Mouse (Mus musculus) ES-E14 (cell line): ENCODE measurements around the gene Itsn2. TPM values are rescaled to one million over a fixed set of nuclear protein-coding genes. Genes with fewer than 3 reads are reported as not detected.

Experiments used
- DNase-seq: peaks from one replicate; pipeline ENCODE4 v3.0.0-alpha.2; 2013; ENCODE audit warnings: low read depth, low spot score
- H3K27ac ChIP-seq: 2 replicates; pipeline ENCODE4 v1.5.1; 2012; ENCODE audit warnings: low read depth, mild to moderate bottlenecking, low read length, moderate library complexity, mixed read lengths; ENCODE audit not compliant: poor library complexity, insufficient read depth, severe bottlenecking
- H3K36me3 ChIP-seq: 2 replicates; pipeline ENCODE4 v1.6.1; 2012; ENCODE audit warnings: mild to moderate bottlenecking, low read length, moderate library complexity, mixed read lengths; ENCODE audit not compliant: control insufficient read depth, poor library complexity, insufficient read depth, severe bottlenecking
- H3K4me1 ChIP-seq, 2 experiments: fragments of 150-350 bp in 1 of 2; sonication (generic) in 1 of 2; 2 replicates each; pipeline ENCODE4 v1.6.1; 2012; ENCODE audit warnings: low read length in 2 of 2, mild to moderate bottlenecking in 1 of 2, mixed read lengths in 1 of 2; ENCODE audit not compliant: control insufficient read depth in 2 of 2, insufficient read depth in 2 of 2, poor library complexity in 1 of 2
- H3K4me3 ChIP-seq, 2 experiments: fragments of 150-350 bp in 1 of 2; sonication (generic) in 1 of 2; 2 replicates each; pipeline ENCODE4 v1.5.1; 2012; ENCODE audit warnings: low read length in 2 of 2, low read depth in 1 of 2, mild to moderate bottlenecking in 1 of 2, mixed read lengths in 1 of 2; ENCODE audit not compliant: insufficient read depth in 1 of 2, poor library complexity in 1 of 2, severe bottlenecking in 1 of 2
- H3K9ac ChIP-seq: 2 replicates; pipeline ENCODE4 v1.6.1; 2012; ENCODE audit warnings: low read depth, mild to moderate bottlenecking, low read length, mixed read lengths; ENCODE audit not compliant: poor library complexity, insufficient read depth, severe bottlenecking
- H3K9me3 ChIP-seq: fragments of 150-350 bp; sonication (generic); 2 replicates; pipeline ENCODE4 v1.6.1; 2012; ENCODE audit warnings: low read depth, mild to moderate bottlenecking, low read length; ENCODE audit not compliant: control insufficient read depth, insufficient read depth
- CHD2 ChIP-seq: IDR thresholded peaks from 2 replicates; pipeline ENCODE4 v1.6.1; 2014; ENCODE audit warnings: mild to moderate bottlenecking, low read depth, low read length, inconsistent platforms
- HCFC1 ChIP-seq: IDR thresholded peaks from 2 replicates; pipeline ENCODE4 v1.6.1; 2012; ENCODE audit warnings: low read length, inconsistent platforms, borderline replicate concordance; ENCODE audit not compliant: insufficient read depth
- MAFK ChIP-seq: IDR thresholded peaks from 2 replicates; pipeline ENCODE4 v1.6.1; 2014; ENCODE audit warnings: mild to moderate bottlenecking, low read depth, low read length, inconsistent platforms; ENCODE audit not compliant: insufficient read depth
- ZC3H11A ChIP-seq: IDR thresholded peaks from 2 replicates; pipeline ENCODE4 v1.6.1; 2012; ENCODE audit warnings: low read depth, mild to moderate bottlenecking, inconsistent platforms, low read length, borderline replicate concordance
- ZNF384 ChIP-seq: IDR thresholded peaks from 2 replicates; pipeline ENCODE4 v1.6.1; 2012; ENCODE audit warnings: low read depth, low read length, inconsistent platforms
- in situ Hi-C, 2 experiments: fragments of 600-800 bp; cut with MboI; formaldehyde crosslinking; loops; one replicate each; pipeline ENCODE4 v1.15.1; 2025; ENCODE audit warnings: low sequenced_read_pairs in 2 of 2, inconsistent platforms in 1 of 2; ENCODE audit not compliant: unreplicated experiment in 2 of 2
- total RNA-seq: library from RNA; depleted of rRNA; stranded (reverse); fragments of 300-350 nt; gene quantifications from 2 replicates; pipeline ENCODE4 v1.2.3, GENCODE M21; 2012

The Itsn2 gene
- total RNA-seq, 1 experiment = 35.4 TPM

- peaks cover 0 to 1% of the 10 kb centered on the region in 2 experiments; a peak in 1 of 4 replicates for H3K4me1 ChIP-seq
- H3K27ac ChIP-seq = no peak overlapping the region; the same call in 1 of the 2 replicates
- DNase-seq = peak; percentile 82
- H3K9ac ChIP-seq = no peak overlapping the region
- H3K9me3 ChIP-seq = no peaks in the 10 kb centered on the region
- in situ Hi-C loops = no loop called here
- no peaks in the 10 kb centered on the region for H3K36me3 ChIP-seq
- H3K4me3 ChIP-seq = no peak overlapping the region
- TF ChIP-seq ZNF384 (peak; percentile 96), MAFK (no peak), ZC3H11A (peak; percentile 84), CHD2 (no peak), HCFC1 (no peak)
Measured at GRCm38 (mm10) chr12:4571864-4572263, 20.6 kb upstream of the Itsn2 start.

GRCm38 (mm10) chr12:4574065-4574464 lies 18.4 kb upstream of the Itsn2 start:
- in situ Hi-C loops = no loop called here
- DNase-seq = no peak
- Histone ChIP-seq H3K27ac (no peak overlapping the region), H3K4me1 (peaks cover 0 to 1% of the 10 kb centered on the region in 2 experiments; a peak in 1 of 4 replicates), H3K9ac (no peak overlapping the region), H3K4me3 (no peak overlapping the region), H3K9me3 (no peaks in the 10 kb centered on the region), H3K36me3 (no peaks in the 10 kb centered on the region)
- no peak for TF ChIP-seq ZNF384
- no peak for TF ChIP-seq HCFC1
- no peak for TF ChIP-seq MAFK
- TF ChIP-seq CHD2 = no peak
- no peak for TF ChIP-seq ZC3H11A

- Histone ChIP-seq H3K4me3 (no peak overlapping the region), H3K27ac (no peak overlapping the region)
- DNase-seq = no peak
Measured at GRCm38 (mm10) chr12:4582326-4582725, 10.1 kb upstream of the Itsn2 start.

GRCm38 (mm10) chr12:4587846-4588245 lies 4.6 kb upstream of the Itsn2 start:
- H3K9me3 ChIP-seq = no peaks in the 10 kb centered on the region
- in situ Hi-C loops = no loop called here
- H3K4me1 ChIP-seq = peaks cover 0 to 2% of the 10 kb centered on the region in 2 experiments; a peak in 1 of 4 replicates
- H3K36me3 ChIP-seq = no peaks in the 10 kb centered on the region
- H3K9ac ChIP-seq = no peak overlapping the region
- TF ChIP-seq CHD2 (no peak), MAFK (no peak), ZC3H11A (no peak), ZNF384 (no peak), HCFC1 (no peak)
- H3K4me3 ChIP-seq = no peak overlapping the region
- H3K27ac ChIP-seq = no peak overlapping the region
- no peak for DNase-seq

More at GRCm38 (mm10) chr12:4582326-4582725, 10.1 kb upstream of the Itsn2 start:
- H3K4me1 ChIP-seq = 0 out of 4 replicates have a peak, but pooled peaks cover 0 to under 1% of the 10 kb centered on the region in 2 experiments
- in situ Hi-C loops = no loop called here
- no peak overlapping the region for H3K9ac ChIP-seq
- H3K9me3 ChIP-seq = no peaks in the 10 kb centered on the region
- TF ChIP-seq ZC3H11A (no peak), ZNF384 (no peak), HCFC1 (no peak), CHD2 (no peak), MAFK (no peak)
- no peaks in the 10 kb centered on the region for H3K36me3 ChIP-seq

- TF ChIP-seq MAFK = no peak
- no peaks in the 10 kb centered on the region for H3K9me3 ChIP-seq
- H3K36me3 ChIP-seq = no peaks in the 10 kb centered on the region
- peaks cover 0 to 2% of the 10 kb centered on the region in 2 experiments; a peak in 1 of 4 replicates for H3K4me1 ChIP-seq
- H3K27ac ChIP-seq = no peak overlapping the region
- in situ Hi-C loops = no loop called here
- DNase-seq = no peak
- no peak overlapping the region for H3K9ac ChIP-seq
- no peak overlapping the region for H3K4me3 ChIP-seq
Measured at GRCm38 (mm10) chr12:4588603-4589002, 3.8 kb upstream of the Itsn2 start.
